Mouse (Mus musculus) liver, adult 2 months (tissue): ENCODE results near the gene Rprml. TPM values are rescaled to one million over a fixed set of nuclear protein-coding genes. Genes with fewer than 3 reads are reported as not detected.
A peak's percentile ranks its signal among the peaks of the same experiment; 100 is the strongest.

Experiments used
- DNase-seq: peaks from one replicate; pipeline ENCODE4 v3.0.0-alpha.2; 2011; ENCODE audit warnings: low read depth, low spot score; ENCODE audit errors: extremely low read depth
- H3K27ac ChIP-seq: fragments of 200-500 bp; replicated peaks from 2 replicates; pipeline ENCODE4 v1.5.1; 2012; ENCODE audit warnings: low read depth, mild to moderate bottlenecking, control low read depth, inconsistent platforms, low read length; ENCODE audit not compliant: insufficient read depth
- H3K27me3 ChIP-seq: fragments of 200-500 bp; 2 replicates; pipeline ENCODE4 v1.6.1; 2012; ENCODE audit warnings: mild to moderate bottlenecking, moderate library complexity, low read length, inconsistent platforms; ENCODE audit not compliant: control insufficient read depth, insufficient read depth
- H3K36me3 ChIP-seq: fragments of 200-500 bp; 2 replicates; pipeline ENCODE4 v1.6.1; 2012; ENCODE audit warnings: low read length, inconsistent platforms; ENCODE audit not compliant: control insufficient read depth, insufficient read depth
- H3K4me1 ChIP-seq: fragments of 200-500 bp; 2 replicates; pipeline ENCODE4 v1.6.1; 2011; ENCODE audit warnings: low read length; ENCODE audit not compliant: control insufficient read depth, insufficient read depth
- H3K4me3 ChIP-seq: fragments of 200-500 bp; 2 replicates; pipeline ENCODE4 v1.5.1; 2011; ENCODE audit warnings: low read depth, mild to moderate bottlenecking, control low read depth, low read length, moderate library complexity; ENCODE audit not compliant: insufficient read depth
- H3K79me2 ChIP-seq: fragments of 200-500 bp; 2 replicates; pipeline ENCODE4 v1.6.1; 2012; ENCODE audit warnings: inconsistent platforms, mild to moderate bottlenecking, low read length, moderate library complexity; ENCODE audit not compliant: control insufficient read depth, insufficient read depth
- H3K9ac ChIP-seq: fragments of 200-500 bp; 2 replicates; pipeline ENCODE4 v1.6.1; 2012; ENCODE audit warnings: low read depth, mild to moderate bottlenecking, control low read depth, inconsistent platforms, low read length
- CTCF ChIP-seq: fragments of 200-500 bp; IDR thresholded peaks from 2 replicates; pipeline ENCODE4 v1.5.1; 2011; ENCODE audit warnings: low read depth, low read length, control low read depth
- POLR2A ChIP-seq: fragments of 200-500 bp; IDR thresholded peaks from 2 replicates; pipeline ENCODE4 v1.6.1; 2011; ENCODE audit warnings: low read length, control low read depth; ENCODE audit not compliant: insufficient read depth; ENCODE audit errors: extremely low read depth
- WGBS: fragments of 180-500 bp; shearing (Covaris S2); methylation state at CpG from one replicate; pipeline ENCODE4 v1.1.7; 2018; 5-methylcytosine and 5-hydroxymethylcytosine counted together
- polyA plus RNA-seq: library from polyadenylated mRNA; depleted of rRNA; stranded (reverse); fragments of >200 nt; gene quantifications from 2 replicates; pipeline ENCODE4 v1.2.3, GENCODE M21; 2012
- total RNA-seq: library from RNA; depleted of rRNA; stranded (reverse); fragments of >200 nt; gene quantifications from 2 replicates; pipeline ENCODE4 v1.2.3, GENCODE M21; 2014

Rprml gene
- total and polyA plus RNA-seq, 2 experiments, result not detected

GRCm38 (mm10) chr11:103635481-103635880 is 13.9 kb upstream of the Rprml start:
- Histone ChIP-seq H3K9ac (no peak overlapping the region), H3K4me3 (no peak overlapping the region), H3K27me3 (0 out of 2 replicates have a peak, but pooled peaks cover under 1% of the 10 kb centered on the region), H3K36me3 (no peaks in the 10 kb centered on the region), H3K4me1 (no peaks in the 10 kb centered on the region), H3K27ac (no peak overlapping the region), H3K79me2 (no peaks in the 10 kb centered on the region)
- WGBS, result 79% methylated on average over 3 of the region's 3 CpGs
- TF ChIP-seq CTCF (no peak), POLR2A (no peak)
- no peak for DNase-seq

GRCm38 (mm10) chr11:103636261-103636660 is 13.1 kb upstream of the Rprml start:
- H3K27ac ChIP-seq, result no peak overlapping the region
- WGBS, result 83% methylated on average over 6 of the region's 6 CpGs
- H3K4me1 ChIP-seq, result no peaks in the 10 kb centered on the region
- H3K79me2 ChIP-seq, result no peaks in the 10 kb centered on the region
- no peak overlapping the region for H3K4me3 ChIP-seq
- H3K27me3 ChIP-seq, result 0 out of 2 replicates have a peak, but pooled peaks cover 4% of the 10 kb centered on the region
- H3K36me3 ChIP-seq, result no peaks in the 10 kb centered on the region
- DNase-seq, result no peak
- no peak overlapping the region for H3K9ac ChIP-seq
- TF ChIP-seq POLR2A, result no peak
- TF ChIP-seq CTCF, result no peak

- 70% methylated on average over 3 of the region's 3 CpGs for WGBS
- Histone ChIP-seq H3K9ac (no peak within 1 kb of the TSS), H3K36me3 (no peaks in the 10 kb centered on the region), H3K4me3 (no peak within 1 kb of the TSS), H3K27ac (no peak within 1 kb of the TSS), H3K27me3 (0 out of 2 replicates have a peak, but pooled peaks cover 4% of the 10 kb centered on the region), H3K79me2 (no peaks in the 10 kb centered on the region), H3K4me1 (no peaks in the 10 kb centered on the region)
- DNase-seq, result no peak
- TF ChIP-seq CTCF (no peak), POLR2A (no peak)
These were observed 10.6 kb upstream of the Rprml start, which contains the start of gene Lyzl6 for GRCm38 (mm10) chr11:103638790-103639189. Gene Lyzl6, minus strand, starts transcription at chr11:103638890.

GRCm38 (mm10) chr11:103639407-103639946 is 9.9 kb upstream of the Rprml start:
- H3K9ac ChIP-seq, result no peak overlapping the region
- peak; percentile 55 for DNase-seq
- no peaks in the 10 kb centered on the region for H3K79me2 ChIP-seq
- H3K36me3 ChIP-seq, result no peaks in the 10 kb centered on the region
- H3K27ac ChIP-seq, result no peak overlapping the region
- TF ChIP-seq CTCF (peak; percentile 91), POLR2A (no peak)
- 2% methylated on average over 10 of the region's 10 CpGs for WGBS
- 0 out of 2 replicates have a peak, but pooled peaks cover 4% of the 10 kb centered on the region for H3K27me3 ChIP-seq
- H3K4me3 ChIP-seq, result no peak overlapping the region
- H3K4me1 ChIP-seq, result no peaks in the 10 kb centered on the region

- DNase-seq, result no peak
- no peak overlapping the region for H3K27ac ChIP-seq
- no peaks in the 10 kb centered on the region for H3K4me1 ChIP-seq
- WGBS, result 77% methylated on average over 9 of the region's 9 CpGs
- H3K36me3 ChIP-seq, result no peaks in the 10 kb centered on the region
- H3K27me3 ChIP-seq, result peaks cover 6% of the 10 kb centered on the region; the same call in 1 of the 2 replicates
- no peak overlapping the region for H3K9ac ChIP-seq
- H3K79me2 ChIP-seq, result no peaks in the 10 kb centered on the region
- H3K4me3 ChIP-seq, result no peak overlapping the region
- no peak for TF ChIP-seq CTCF
- no peak for TF ChIP-seq POLR2A
These were observed 6.2 kb upstream of the Rprml start for GRCm38 (mm10) chr11:103643211-103643610.

- WGBS, result 52% methylated on average over 8 of the region's 8 CpGs
- Histone ChIP-seq H3K27me3 (peaks cover 17% of the 10 kb centered on the region), H3K79me2 (no peaks in the 10 kb centered on the region), H3K36me3 (no peaks in the 10 kb centered on the region), H3K4me3 (no peak overlapping the region), H3K9ac (no peak overlapping the region), H3K27ac (no peak overlapping the region), H3K4me1 (no peaks in the 10 kb centered on the region)
- no peak for DNase-seq
- TF ChIP-seq CTCF (no peak), POLR2A (no peak)
These were observed 3.6 kb upstream of the Rprml start for GRCm38 (mm10) chr11:103645731-103646130.
